Mouse (Mus musculus) midbrain, embryonic 14.5 days (tissue): Measurements from ENCODE around the gene Olfr874. TPM values are rescaled to one million over a fixed set of nuclear protein-coding genes. Genes with fewer than 3 reads are reported as not detected.

ENCODE experiments used
- ATAC-seq: fragments of 200-750 bp; cut with Nextera tagmentation; 2 replicates; pipeline ENCODE4 v1.8.0; 2017; ENCODE audit warnings: moderate number of reproducible peaks, moderate library complexity; ENCODE audit not compliant: low FRiP score, low TSS enrichment
- DNase-seq: peaks from one replicate; pipeline ENCODE4 v3.0.0-alpha.2; 2015
- H3K27ac ChIP-seq: fragments of 300-500 bp; sonication (generic); replicated peaks from 2 replicates; pipeline ENCODE4 v1.5.1; 2014; ENCODE audit warnings: mild to moderate bottlenecking, low read depth, low read length, moderate library complexity
- H3K27me3 ChIP-seq: fragments of 300-500 bp; sonication (generic); 2 replicates; pipeline ENCODE4 v1.6.1; 2014; ENCODE audit warnings: low read length, control low read depth, mixed read lengths; ENCODE audit not compliant: control insufficient read depth, insufficient read depth
- H3K36me3 ChIP-seq: fragments of 300-500 bp; sonication (generic); 2 replicates; pipeline ENCODE4 v1.6.1; 2014; ENCODE audit warnings: low read length, control low read depth; ENCODE audit not compliant: control insufficient read depth, insufficient read depth
- H3K4me1 ChIP-seq: fragments of 300-500 bp; sonication (generic); 2 replicates; pipeline ENCODE4 v1.6.1; 2014; ENCODE audit warnings: mild to moderate bottlenecking, antibody characterized with exemption, low read length, control low read depth; ENCODE audit not compliant: control insufficient read depth, insufficient read depth
- H3K4me2 ChIP-seq: fragments of 300-500 bp; sonication (generic); 2 replicates; pipeline ENCODE4 v1.6.1; 2014; ENCODE audit warnings: mild to moderate bottlenecking, low read length, moderate library complexity
- H3K4me3 ChIP-seq: fragments of 300-500 bp; sonication (generic); replicated peaks from 2 replicates; pipeline ENCODE4 v1.5.1; 2014; ENCODE audit warnings: low read depth, low read length
- H3K9ac ChIP-seq: fragments of 300-500 bp; sonication (generic); replicated peaks from 2 replicates; pipeline ENCODE4 v1.6.1; 2014; ENCODE audit warnings: mild to moderate bottlenecking, low read length, moderate library complexity
- H3K9me3 ChIP-seq: fragments of 300-500 bp; sonication (generic); 2 replicates; pipeline ENCODE4 v1.6.1; 2016; ENCODE audit warnings: low read length, control low read depth, mixed read lengths; ENCODE audit not compliant: control insufficient read depth
- WGBS: fragments of 180-500 bp; shearing (Covaris S2); extraction: QIAGEN DNeasy Blood & Tissue Kit; methylation state at CpG from one replicate; pipeline ENCODE4 v1.1.7; 2014; 5-methylcytosine and 5-hydroxymethylcytosine counted together
- polyA plus RNA-seq: library from polyadenylated mRNA; unstranded; fragments of >200 nt; fragmentation: Nextera tagmentation; extraction: Ambion mirVana; gene quantifications from 2 replicates; pipeline ENCODE4 v1.2.1, GENCODE M21; 2014

Gene Olfr874
- not detected in 2 replicates for polyA plus RNA-seq

DNA sequence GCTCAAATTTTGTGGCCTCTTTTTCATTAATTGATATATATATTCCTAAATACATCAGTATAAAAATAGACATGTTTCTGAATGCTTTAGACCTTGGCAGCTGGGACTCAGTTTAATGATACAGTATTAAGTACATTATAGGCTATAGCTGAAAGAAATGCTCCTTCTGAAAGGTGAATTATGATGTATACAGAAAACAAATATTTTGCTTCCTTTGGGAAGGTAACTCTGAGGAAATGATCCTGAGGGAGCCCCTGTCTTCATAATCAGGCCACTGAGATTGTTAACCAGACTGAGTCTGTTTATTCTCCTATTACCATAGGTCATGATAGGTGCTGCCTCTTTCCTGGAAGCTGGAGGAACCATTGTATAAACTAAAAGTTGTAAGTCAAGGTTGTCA lies at the start of gene Olfr874:
Olfr874 (plus strand) TSS at position 301 of the 400 bp plus-strand sequence.
- no peaks in the 10 kb centered on the region for H3K9me3 ChIP-seq
- H3K9ac ChIP-seq: no peak within 1 kb of the TSS
- no peaks in the 10 kb centered on the region for H3K36me3 ChIP-seq
- no peak within 1 kb of the TSS for H3K4me3 ChIP-seq
- H3K27me3 ChIP-seq: no peaks in the 10 kb centered on the region
- no peak within 1 kb of the TSS for H3K4me2 ChIP-seq
- DNase-seq: no peak
- no peak for ATAC-seq
- H3K27ac ChIP-seq: no peak within 1 kb of the TSS
- no peaks in the 10 kb centered on the region for H3K4me1 ChIP-seq

DNA sequence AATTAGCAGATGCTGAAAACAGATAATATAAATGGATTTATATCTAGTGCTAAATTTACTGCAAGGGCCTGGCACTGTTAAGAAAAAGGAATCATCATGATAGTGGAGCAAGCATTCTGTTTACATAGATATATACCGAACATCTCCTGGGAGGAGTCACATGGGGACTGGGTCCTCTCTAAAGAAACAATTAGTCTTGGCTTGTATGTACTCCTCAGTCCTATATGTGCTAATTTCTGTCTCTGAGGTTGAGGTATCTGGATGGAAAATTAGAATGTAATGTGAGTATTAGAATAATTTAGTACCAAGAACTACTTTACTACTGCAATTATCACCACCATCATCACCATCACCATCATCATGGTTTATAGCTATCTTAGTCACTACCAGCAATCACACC lies 28.8 kb upstream of the Olfr874 start, which contains the start of gene Olfr160:
Olfr160 (minus strand) TSS at position 101 of the 400 bp plus-strand sequence.
- DNase-seq (no peak), ATAC-seq (no peak)

GRCm38 (mm10) chr9:37734310-37734709 lies 10.6 kb upstream of the Olfr874 start:
- Histone ChIP-seq H3K4me3 (no peak overlapping the region), H3K36me3 (no peaks in the 10 kb centered on the region), H3K27ac (no peak overlapping the region), H3K9me3 (no peaks in the 10 kb centered on the region), H3K9ac (no peak overlapping the region), H3K4me2 (no peak overlapping the region), H3K4me1 (no peaks in the 10 kb centered on the region), H3K27me3 (no peaks in the 10 kb centered on the region)
- DNase-seq (no peak), ATAC-seq (no peak)
- 100% methylated on average over 1 of the region's 1 CpGs for WGBS

More for the DNA sequence above, 28.8 kb upstream of the Olfr874 start, which contains the start of gene Olfr160:
- Histone ChIP-seq H3K9me3 (no peaks in the 10 kb centered on the region), H3K9ac (no peak within 1 kb of the TSS), H3K4me2 (no peak within 1 kb of the TSS), H3K27me3 (no peaks in the 10 kb centered on the region), H3K4me3 (no peak within 1 kb of the TSS), H3K36me3 (no peaks in the 10 kb centered on the region), H3K27ac (no peak within 1 kb of the TSS), H3K4me1 (no peaks in the 10 kb centered on the region)
- WGBS: 98% methylated on average over 1 of the region's 1 CpGs

DNA sequence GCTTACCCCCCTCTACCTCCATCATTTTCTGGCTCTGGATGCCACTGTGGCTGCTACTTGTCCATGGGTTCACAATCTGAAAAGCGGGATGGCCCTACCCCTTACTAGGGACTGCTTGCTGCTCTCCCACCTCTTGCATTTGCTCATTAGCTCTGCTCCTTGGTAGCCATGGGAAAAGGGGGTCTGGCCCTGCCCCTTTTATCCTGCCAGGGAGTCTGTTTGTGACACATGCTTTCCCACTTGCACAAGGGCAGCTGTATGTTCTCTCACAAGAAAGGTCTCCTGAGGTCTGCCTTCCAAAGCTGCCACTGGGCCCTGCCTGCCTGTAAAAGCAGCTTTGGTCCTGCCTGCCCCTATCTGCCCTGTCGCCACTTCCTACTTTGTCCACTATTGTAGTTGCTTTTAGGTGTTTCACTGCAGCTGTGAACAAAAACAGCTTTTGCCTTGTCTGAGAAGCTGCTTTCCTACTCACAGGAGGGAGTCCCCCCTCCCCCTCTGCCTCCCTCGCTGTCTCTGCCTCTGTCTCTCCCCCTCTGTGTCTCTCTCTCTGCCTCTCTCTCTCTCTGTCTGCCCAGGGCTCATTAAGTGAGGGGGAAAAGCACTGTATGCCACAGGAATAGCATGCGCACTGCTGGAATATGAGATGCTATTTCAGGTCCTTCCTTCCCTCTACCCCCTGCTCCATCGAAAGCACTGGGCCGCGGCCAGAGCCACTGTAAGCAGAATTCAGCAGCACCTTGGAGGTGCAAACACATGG lies 5.6 kb downstream of the Olfr874 start:
- WGBS: 31% methylated on average over 7 of the region's 7 CpGs
- peak; percentile 69 for ATAC-seq
- Histone ChIP-seq H3K4me3 (no peak overlapping the region), H3K36me3 (no peaks in the 10 kb centered on the region), H3K27me3 (no peaks in the 10 kb centered on the region), H3K27ac (peak overlapping the region; percentile 8), H3K9ac (no peak overlapping the region), H3K9me3 (no peaks in the 10 kb centered on the region), H3K4me2 (no peak overlapping the region), H3K4me1 (peaks cover 9% of the 10 kb centered on the region; the same call in 1 of the 2 replicates)
- DNase-seq: peak; percentile 42

DNA sequence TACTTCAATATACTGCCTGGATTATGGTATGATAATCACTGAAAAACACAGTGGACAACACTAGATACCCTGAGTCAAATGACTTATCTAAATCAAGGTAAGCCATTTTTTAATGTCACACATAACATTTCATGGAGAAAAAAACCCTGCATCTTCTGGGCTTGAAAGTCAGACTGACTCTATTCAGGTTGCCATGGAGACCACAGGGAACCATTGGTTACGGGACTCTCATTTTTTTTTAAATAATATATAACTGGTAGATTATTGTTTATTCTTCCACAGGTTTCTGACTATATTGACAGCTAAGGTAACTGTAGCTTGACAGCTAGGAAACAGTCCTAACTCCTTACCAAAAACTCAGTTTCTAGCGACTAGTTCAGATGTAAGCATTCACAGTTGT lies 6.6 kb downstream of the Olfr874 start:
- Histone ChIP-seq H3K4me1 (peaks cover 9% of the 10 kb centered on the region; the same call in 1 of the 2 replicates), H3K9ac (no peak overlapping the region), H3K9me3 (no peaks in the 10 kb centered on the region), H3K4me2 (no peak overlapping the region), H3K27ac (no peak overlapping the region), H3K4me3 (no peak overlapping the region), H3K36me3 (no peaks in the 10 kb centered on the region), H3K27me3 (no peaks in the 10 kb centered on the region)
- DNase-seq (peak; percentile 65), ATAC-seq (no peak)
- whole genome bisulfite sequencing: 53% methylated on average over 2 of the region's 2 CpGs

GRCm38 (mm10) chr9:37752006-37752405 lies 7.1 kb downstream of the Olfr874 start:
- Histone ChIP-seq H3K4me2 (no peak overlapping the region), H3K36me3 (no peaks in the 10 kb centered on the region), H3K9ac (no peak overlapping the region), H3K9me3 (no peaks in the 10 kb centered on the region), H3K4me3 (no peak overlapping the region), H3K27ac (no peak overlapping the region), H3K4me1 (peaks cover 9% of the 10 kb centered on the region; the same call in 1 of the 2 replicates), H3K27me3 (no peaks in the 10 kb centered on the region)
- ATAC-seq (no peak), DNase-seq (no peak)
- 73% methylated on average over 4 of the region's 4 CpGs for WGBS

DNA sequence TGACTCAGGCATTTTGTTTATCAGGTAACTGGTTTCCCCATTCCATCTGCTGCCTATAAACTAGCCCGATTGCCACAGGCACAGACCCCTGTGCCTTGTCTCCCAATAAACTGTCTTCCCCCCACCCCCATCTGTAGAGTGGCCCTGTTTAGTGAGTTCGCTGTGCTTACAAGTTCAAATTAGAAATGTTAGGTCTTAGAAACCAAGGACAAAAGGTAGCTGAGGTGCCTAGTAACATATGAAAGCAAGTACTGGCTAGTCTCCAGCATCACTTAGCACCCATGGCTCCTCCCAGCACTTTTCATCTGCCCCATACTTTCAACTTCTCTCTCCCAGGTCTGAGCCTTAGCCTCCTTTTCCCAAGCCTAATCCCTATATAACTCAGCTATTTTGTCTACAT lies 16.8 kb downstream of the Olfr874 start:
- Histone ChIP-seq H3K36me3 (no peaks in the 10 kb centered on the region), H3K4me2 (no peak overlapping the region), H3K4me3 (no peak overlapping the region), H3K27ac (no peak overlapping the region), H3K9ac (no peak overlapping the region), H3K9me3 (no peaks in the 10 kb centered on the region), H3K4me1 (no peaks in the 10 kb centered on the region), H3K27me3 (no peaks in the 10 kb centered on the region)
- WGBS: 87% methylated on average over 2 of the region's 2 CpGs
- DNase-seq (no peak), ATAC-seq (no peak)

- Histone ChIP-seq H3K9me3 (no peaks in the 10 kb centered on the region), H3K27ac (no peak overlapping the region), H3K36me3 (no peaks in the 10 kb centered on the region), H3K4me2 (no peak overlapping the region), H3K4me3 (no peak overlapping the region), H3K4me1 (no peaks in the 10 kb centered on the region), H3K27me3 (no peaks in the 10 kb centered on the region), H3K9ac (no peak overlapping the region)
- DNase-seq (no peak), ATAC-seq (no peak)
- 55% methylated on average over 2 of the region's 2 CpGs for WGBS
Measured at GRCm38 (mm10) chr9:37762541-37762940, 17.6 kb downstream of the Olfr874 start.

GRCm38 (mm10) chr9:37770661-37771060 lies 25.8 kb downstream of the Olfr874 start:
- no peak for ATAC-seq
- no peak overlapping the region for H3K9ac ChIP-seq
- no peak for DNase-seq
- no peak overlapping the region for H3K4me3 ChIP-seq
- no peaks in the 10 kb centered on the region for H3K9me3 ChIP-seq
- 73% methylated on average over 2 of the region's 2 CpGs for WGBS
- no peaks in the 10 kb centered on the region for H3K27me3 ChIP-seq
- no peaks in the 10 kb centered on the region for H3K4me1 ChIP-seq
- H3K4me2 ChIP-seq: no peak overlapping the region
- H3K27ac ChIP-seq: no peak overlapping the region
- H3K36me3 ChIP-seq: no peaks in the 10 kb centered on the region
